Mouse (Mus musculus) heart, postnatal 14 days (tissue): Measurements from ENCODE around the gene Lpin2. TPM values are rescaled to one million over a fixed set of nuclear protein-coding genes. Genes with fewer than 3 reads are reported as not detected.

ENCODE experiments used
- DNase-seq, 2 experiments: peaks; one replicate each; pipeline ENCODE4 v3.0.0; 2021 to 2022
- intact Hi-C: fragments of 180-260 bp; cut with DNase I; formaldehyde crosslinking; loops from one replicate; pipeline ENCODE4 v1.15.1; 2025
- total RNA-seq, 2 experiments: library from RNA; stranded (reverse); gene quantifications; 2 replicates each; pipeline ENCODE4 v1.2.3; 2021

The Lpin2 gene
- total RNA-seq, 2 experiments from 2014 or later, result 11.0 to 11.4 TPM

DNA sequence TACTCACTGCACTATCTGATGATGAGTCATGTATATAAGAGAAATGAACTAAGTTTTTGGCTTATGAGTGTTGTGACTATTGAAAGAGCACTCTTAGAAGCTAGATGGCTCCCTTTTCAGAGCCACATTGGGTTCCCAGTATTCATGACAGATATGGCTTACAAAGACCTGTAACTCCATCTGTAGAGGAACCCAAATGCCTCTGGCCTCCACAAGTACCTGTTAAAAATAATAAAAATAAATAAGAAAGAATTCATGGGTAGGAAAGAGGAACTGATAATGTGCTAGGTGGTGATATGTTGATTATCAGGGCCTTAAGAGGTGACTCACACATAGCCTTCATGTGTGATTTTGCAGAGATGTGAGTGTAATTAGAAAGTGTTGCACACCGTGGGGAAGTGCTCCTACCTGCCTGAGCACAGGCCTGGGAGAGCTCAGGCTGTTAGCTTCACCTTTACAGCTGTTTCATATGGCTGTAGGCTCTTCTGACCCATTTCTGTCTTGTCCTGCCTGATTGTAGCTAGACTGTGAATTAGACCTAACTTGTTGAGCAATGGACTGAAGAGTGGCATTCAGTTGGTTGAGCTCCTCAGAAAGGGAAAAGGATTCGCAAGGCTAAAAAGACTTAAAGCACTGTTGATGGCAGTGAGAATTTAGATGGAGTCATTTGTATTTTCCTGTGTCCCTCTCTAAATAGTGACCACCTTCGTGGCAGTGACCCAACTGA is 12.7 kb downstream of the Lpin2 start:
- intact Hi-C loops, result loop anchor here (5.0 to 10.0 kb wide), 4 partner anchors 103 to 490 kb away; no protein-coding TSS in a partner anchor
- DNase-seq, result no peak

DNA sequence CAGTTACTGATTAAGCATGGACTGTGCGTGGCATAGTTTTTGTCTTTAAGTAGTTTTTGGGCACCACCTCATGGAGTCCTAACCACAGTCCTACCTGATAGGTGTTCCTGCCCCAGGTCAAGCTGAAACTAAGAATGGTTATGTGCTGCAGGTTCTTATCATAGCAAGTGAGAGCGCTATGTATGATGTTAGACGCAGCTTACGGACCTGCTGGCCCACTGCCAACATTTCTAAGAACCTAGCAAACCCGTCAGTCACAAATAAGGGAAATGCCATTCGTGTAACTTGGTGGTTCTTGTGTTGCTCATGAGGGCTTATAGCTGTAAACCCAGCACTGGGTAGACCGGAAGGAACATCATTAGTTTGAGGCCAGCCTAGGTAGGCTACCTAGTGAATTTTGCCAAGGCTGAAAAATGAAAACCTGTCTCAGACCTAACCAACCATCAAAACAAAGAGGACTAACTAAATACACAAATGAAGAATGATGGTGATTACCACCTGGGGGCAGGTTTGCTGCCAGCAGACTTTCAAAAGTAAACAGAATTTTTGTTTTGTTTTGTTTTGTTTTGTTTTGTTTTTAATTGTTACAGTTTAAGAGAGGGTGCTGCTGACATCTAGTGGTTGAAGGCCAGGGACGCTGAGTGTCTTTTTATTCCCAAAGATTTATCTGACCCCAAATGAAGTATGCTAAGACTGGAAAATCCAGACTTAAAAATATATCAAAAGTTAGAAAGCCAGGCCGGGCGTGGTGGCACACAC is 13.5 kb downstream of the Lpin2 start:
- intact Hi-C loops, result loop anchor here (1.0 to 10.0 kb wide), 5 partner anchors 104 to 491 kb away; no protein-coding TSS in a partner anchor
- peak; percentile 48 to 52 for DNase-seq

DNA sequence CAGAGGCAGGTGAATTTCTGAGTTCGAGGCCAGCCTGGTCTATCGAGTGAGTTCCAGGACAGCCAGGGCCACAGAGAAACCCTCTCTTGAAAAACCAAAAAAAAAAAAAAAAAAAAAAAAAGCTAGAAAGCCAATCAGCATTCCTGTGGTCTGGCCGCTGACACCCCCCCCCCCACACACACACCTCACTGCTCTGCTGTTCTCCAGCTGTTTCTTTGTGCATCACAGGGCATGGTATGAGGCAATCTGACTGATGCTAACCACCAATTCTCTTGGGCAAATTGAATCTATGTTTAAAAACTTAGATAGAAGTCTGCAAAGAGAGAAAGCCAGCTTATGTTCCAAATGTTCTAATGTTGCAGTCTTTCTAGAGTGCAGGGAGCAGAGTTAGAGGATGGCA is 14.1 kb downstream of the Lpin2 start:
- no peak for DNase-seq
- intact Hi-C loops, result loop anchor here (1.0 to 10.0 kb wide), 5 partner anchors 104 to 492 kb away; no protein-coding TSS in a partner anchor

DNA sequence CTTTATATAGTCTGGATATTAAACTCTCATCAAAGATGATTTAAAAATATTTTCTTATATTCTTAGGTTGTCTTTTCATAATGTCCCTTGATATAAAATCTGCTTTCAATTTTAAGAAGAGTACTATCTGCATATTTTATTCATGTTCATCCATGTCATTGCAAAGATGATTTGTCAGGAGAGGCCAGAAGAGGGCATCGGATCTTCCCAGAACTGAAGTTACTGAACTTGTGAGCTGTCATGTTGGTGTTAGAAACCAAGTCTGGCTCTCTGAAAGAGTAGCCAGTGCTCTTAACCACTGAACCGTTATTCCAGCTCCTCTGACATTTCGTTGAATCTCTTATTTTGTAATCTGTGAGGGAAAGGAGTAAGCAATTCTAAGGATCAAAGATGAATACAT is 17.0 kb downstream of the Lpin2 start:
- intact Hi-C loops, result loop anchor here (5.0 to 10.0 kb wide), 4 partner anchors 107 to 495 kb away; no protein-coding TSS in a partner anchor
- no peak for DNase-seq

DNA sequence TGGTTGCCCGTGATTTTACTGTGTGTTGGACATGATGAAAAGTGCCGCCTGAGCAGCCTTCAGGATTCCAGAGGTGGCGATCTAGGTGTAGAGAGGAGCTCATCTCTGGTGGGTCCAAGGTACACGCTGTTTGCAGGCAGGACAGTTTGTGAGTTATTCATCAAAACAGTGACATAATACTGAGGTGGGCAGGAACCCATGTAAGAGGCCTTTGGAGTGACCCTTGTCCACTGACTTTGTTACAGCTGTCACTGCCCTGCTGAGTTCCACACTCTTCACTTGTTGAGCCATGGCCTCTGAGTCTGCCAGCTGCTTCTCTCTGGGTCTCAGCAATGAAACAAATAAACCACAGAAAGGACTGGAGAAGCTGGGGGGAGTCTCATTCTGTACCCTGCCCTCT is 19.8 kb downstream of the Lpin2 start:
- intact Hi-C loops, result no loop called here

DNA sequence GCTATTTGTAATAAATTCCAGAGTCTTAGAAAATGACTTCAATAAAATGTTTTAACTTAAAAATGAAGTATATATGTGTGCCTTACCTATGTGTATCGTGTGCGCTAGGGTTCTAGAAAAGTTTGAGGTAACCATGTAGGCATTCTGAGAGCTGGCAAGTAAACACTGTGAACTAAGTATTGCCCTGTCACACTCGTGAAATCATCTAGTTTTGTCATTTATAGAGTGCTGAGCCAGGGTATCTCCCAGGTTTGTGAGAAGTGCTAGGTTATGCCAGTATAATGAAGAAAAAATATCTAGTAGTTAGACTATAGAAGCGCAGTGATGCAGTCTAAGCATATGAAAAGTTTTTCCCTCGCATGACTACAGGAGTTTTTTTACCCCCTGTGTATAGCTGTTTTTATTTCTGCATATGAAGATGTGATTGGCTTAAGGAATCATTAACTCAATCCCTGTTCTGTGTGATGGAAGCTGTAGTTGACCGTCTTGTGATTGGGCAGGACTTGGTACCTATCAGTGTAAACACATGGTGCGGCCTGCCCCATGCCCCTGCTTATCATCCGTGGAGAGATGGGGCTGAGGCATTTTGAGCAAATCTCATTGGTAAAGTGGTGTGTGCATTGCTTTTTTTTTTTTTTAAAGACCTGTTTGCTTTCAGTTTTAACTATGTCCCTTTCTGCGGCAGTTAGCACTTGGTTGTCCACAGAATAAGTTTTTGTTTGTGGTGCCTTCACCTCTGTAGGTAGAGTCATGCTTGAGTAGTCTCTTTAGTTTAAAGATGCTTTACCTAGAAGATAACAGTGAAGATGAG is 21.8 kb downstream of the Lpin2 start:
- intact Hi-C loops, result no loop called here

More for the DNA sequence above, 19.8 kb downstream of the Lpin2 start:
- DNase-seq, result no peak

DNA sequence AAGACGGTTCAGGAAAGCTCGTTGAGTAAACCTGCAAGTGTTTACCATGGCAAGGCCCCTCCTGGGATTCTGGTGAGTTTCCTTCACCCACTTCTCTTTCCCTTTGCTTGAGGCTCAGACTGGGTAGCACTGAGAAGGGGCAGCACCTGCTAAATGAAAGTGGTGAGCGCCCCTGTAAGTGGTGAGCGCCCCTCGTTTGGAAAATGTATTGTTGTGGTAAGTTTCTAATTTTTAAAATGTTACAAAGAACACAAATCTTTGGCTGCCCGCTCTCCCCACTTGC is 22.4 kb downstream of the Lpin2 start:
- intact Hi-C loops, result no loop called here
- no peak for DNase-seq

More for the DNA sequence above, 21.8 kb downstream of the Lpin2 start:
- no peak for DNase-seq

DNA sequence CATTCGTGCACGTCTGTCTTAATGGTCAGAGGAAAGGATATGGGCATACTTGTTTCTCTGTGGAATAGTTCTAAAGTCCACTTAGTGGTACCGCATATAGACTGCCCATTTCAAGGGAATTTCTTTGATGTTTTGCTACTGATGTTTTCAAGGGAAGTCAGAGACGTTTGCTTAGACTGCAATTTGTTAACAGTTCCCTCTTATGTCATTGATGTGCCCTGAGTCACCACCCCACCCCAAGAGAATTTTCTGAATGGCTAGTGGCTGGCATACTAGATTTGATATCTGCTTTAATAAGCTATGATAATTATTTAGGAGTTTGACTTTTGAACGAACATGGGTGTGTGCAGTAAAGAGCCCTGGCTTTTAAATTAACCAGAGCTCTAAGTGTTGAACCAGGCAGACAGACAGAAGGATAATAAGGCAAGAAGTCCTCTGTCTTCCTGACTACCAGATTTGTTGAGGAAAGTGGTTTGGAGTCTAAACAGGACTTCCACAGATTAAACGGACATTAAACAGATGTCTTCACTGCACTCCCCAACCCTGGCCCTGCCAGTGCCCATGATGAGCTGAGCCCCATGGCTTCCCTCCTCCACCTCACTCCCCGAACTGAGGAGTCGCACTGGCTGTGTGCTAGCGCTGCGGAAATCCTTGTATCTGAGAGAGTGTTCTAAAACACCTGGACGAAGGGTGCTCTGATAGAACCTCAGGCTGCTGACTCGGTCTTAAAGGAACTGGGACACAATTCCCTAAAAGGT is 24.0 kb downstream of the Lpin2 start:
- no peak for DNase-seq
- intact Hi-C loops, result no loop called here

DNA sequence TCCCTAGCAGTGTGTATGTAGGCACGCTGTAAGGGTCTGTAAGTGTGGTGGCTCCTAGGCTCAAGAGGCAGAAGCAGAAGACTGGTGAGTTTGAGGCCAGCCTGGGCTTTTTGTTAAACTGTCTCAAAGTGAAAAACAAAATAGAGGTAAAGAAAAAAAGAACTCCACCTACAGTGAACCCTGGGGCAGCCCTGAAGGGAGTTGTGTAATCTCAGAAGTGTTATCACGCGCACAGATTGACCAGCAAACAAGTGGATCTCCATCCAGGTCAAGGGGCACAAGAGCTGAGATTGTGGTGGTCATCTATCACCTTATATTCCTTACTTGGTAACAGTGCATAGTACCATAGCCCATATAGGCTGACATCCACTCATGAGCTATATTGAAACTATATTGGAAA is 24.9 kb downstream of the Lpin2 start:
- DNase-seq, result no peak
- intact Hi-C loops, result no loop called here

DNA sequence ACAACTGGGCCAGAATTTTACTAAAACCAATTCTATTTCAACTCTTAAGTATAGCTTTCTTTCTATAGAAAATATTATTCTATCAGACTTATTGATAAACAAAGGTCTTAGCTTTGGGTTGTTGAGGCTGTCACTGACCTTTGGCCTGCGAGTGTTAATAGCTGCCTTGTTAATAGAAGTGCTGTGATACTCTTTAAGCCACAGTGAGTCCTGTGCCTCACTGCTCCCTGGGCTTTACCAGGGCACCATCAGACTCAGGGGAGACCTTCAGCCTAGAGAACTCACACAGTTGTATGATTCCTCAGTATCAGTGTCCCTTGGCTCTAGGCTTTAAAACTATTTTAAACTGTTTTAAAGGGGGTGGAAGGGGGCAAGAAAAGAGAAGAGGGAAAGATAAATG is 26.0 kb downstream of the Lpin2 start:
- intact Hi-C loops, result no loop called here
- DNase-seq, result no peak

DNA sequence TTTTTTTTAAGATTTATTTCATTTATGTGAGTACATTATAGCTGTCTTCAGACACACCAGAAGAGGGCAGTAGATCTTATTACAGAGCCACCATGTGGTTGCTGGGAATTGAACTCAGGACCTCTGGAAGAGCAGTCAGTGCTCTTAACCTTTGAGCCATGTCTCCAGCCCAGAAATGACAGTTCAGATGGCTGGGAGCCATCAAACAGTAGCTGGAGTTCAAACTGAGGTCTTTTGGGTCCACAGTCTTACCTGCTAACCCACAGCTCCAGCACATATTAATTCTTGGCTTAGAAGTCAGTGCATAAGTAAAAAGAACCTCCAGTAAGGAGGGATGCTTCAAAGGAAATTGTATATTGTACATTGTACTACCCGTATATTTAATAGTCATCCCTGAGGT is 26.6 kb downstream of the Lpin2 start:
- DNase-seq, result no peak
- intact Hi-C loops, result no loop called here

DNA sequence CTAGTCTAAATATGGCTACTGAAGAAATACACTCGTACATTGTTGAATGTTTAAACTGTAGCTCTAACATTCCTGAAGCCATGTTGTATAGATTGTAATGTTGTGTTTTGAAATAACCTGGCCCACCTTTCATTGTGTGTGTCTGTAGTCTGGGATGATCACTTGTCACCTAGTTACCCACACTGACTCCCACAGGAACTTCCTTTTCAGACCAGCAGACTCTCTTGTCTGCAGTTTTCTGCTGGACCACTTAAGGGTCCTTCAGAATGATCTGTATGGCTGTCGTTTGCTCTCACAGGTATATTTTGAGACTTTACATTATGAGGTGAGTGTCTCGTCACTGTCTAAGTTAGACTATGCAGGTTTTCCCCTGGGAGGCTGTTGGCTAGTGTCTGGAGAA is 27.6 kb downstream of the Lpin2 start:
- no peak for DNase-seq
- intact Hi-C loops, result no loop called here

DNA sequence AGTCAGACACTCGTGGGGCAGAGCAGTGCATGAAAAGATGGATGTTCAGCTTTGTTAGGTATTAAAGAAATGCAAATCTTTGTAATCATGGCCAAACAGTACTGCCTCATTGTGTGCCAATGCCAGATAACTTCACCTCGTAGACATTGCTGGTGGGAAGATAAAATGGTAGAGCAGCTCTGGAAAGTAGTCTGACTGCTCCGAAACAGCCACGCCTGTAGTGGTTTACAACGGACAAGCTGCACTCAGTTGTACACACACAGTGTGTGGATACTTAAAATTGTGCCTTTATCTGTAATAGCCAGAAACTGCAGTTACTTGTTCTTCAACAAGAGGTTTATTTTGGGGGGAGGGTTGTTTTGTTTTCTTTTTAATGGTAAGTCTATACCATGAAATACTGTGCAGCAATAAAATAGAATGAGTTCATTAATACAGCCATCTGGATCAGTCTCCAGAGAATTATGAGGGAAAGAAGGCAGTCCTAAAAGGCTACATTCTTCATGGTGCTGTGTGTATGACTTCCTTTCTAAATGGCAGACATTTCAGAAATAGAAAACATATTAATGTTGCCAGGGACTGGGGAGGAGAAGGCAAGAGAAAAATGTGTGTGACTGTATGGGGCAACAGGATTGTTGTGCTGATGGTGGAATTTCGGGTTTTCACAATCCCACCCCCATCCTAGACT is 29.7 kb downstream of the Lpin2 start:
- intact Hi-C loops, result no loop called here
- DNase-seq, result no peak

DNA sequence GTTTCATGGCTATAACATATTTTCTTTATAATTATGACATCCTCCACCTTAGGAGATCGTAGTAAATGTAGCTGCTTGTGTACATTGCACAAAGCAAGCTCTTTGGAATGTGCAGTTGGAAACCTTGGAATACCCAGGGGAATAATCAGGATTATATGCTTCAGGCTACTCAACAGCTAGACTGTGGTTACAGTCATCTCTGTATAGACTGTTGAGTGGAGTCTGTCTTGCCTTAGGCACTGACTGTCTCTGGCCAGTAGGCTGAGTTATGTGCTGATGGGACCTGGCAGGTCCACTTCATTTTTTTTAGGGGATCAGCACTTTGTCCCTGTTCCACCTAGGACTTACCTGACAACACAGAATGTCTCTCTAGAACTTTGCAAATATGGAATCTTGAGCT is 31.3 kb downstream of the Lpin2 start:
- intact Hi-C loops, result no loop called here
- no peak for DNase-seq

DNA sequence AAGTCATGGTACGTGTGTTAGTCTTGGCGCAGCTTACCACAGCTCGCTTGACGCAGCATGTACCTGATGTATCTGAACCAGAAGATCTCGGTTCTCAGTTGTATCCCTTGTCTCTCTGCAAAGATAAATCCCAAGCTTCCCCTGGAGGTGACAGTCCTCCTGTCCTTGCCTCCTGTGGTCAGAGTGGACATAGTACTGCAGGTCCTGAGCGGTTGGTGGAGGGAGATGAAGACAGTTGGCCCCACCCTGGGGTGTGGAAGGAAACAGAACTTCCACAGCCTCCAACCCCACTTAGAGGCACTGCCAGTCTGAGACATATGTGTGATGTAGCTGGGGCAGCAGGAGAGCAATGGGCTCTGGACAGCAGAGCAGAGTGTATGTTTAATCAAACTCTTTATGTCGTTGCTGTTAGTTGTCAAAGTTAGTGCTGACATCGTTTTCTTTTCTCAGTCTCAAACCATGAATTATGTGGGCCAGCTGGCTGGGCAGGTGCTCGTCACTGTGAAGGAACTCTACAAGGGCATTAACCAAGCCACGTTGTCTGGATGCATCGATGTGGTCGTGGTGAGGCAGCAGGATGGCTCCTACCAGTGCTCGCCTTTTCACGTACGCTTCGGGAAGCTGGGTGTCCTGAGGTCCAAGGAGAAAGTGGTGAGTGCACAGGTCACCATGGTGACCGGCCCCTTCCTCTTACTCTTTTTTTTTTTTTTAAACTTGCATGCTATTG is 32.3 kb downstream of the Lpin2 start:
- intact Hi-C loops, result no loop called here
- DNase-seq, result no peak

DNA sequence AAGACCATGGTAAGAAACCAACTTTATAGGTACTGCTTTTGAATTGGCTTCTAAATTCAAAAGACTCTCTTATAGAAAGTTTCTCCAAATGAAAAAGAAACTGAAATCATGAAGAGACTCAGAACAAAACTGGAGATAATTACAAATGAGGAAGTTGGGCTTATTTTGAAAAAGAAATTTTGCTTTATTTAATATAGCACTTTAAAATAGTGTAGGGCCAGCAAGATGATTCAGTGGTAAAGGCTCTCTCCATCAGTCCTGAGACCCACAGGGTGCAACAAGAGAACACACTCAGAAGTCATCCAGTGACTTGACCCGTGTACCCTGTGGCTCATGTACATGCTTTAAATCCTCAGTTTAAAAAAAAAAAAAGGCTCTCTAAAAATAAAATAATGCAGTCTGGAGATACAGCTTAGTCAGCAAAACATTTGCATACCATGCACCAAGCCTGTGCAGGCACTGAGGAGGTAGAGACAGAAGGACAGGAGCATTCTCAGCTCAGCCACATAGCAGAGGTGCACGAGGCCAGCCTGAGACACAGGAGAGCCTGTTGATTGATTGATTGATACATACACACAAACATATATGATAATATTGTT is 33.0 kb downstream of the Lpin2 start:
- intact Hi-C loops, result no loop called here
- DNase-seq, result no peak

DNA sequence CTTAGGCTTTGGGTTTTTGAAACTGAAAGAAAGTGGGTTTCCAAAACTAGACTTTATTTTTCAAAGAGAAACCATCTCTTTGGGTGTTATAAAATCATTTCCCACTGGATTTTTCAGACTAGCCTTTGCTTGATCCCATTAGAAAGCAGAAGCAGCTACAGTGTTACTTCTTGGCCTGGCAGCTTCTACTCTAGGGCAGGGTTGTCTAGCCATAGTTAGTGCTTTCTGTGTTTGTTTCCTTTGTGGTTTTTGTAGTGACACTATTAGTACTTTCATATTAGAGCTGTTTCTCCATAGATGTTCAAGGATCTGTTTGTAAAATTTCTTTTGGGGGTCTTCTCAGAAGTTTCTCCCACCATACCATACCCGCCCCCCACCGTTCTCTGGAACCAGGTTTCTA is 33.9 kb downstream of the Lpin2 start:
- DNase-seq, result no peak
- intact Hi-C loops, result no loop called here

DNA sequence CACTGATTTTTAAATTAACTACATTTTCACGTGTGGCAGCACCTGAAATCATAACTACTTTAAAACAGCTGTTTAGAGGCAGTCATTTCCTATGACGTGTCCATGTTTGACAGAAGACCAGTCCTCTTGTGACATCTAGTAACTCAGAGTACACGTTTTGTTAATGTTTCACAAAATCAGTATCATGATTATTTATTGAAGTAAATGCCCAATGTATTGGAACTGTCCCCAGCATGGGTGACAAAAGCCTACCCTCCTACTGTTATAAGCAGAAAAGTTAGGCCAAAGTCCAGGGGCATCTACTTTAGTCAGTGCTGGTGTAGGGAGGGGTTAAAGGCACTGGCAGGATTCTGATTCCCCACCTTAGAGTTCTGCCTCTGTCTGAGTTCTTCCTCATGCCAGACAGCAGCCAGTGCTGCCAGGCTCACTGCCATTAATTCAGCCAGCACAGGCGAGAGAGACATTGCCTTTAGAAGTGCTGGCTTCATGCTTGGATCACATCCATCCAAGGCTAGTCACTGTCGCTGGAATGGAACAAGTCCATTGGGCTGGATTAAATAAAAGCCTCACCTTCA is 34.8 kb downstream of the Lpin2 start:
- intact Hi-C loops, result no loop called here
- no peak for DNase-seq

DNA sequence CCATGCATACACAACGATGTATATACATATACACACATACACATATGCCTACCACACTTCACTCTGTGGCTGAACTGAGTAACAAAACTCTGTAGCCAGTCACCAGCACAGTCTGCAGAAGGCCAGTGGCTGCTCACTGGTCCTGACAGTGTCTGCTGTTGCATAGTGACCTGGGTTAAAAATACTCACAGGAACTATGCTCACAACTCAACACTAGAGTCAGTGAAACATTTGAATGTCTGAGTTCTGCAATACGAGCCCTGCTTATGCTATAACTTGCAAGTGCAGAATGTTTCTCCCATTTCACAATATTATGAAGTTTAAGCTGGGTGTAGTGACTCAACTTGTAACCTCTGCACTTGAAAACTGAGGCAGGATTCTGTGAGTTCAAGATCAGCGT is 39.0 kb downstream of the Lpin2 start:
- intact Hi-C loops, result no loop called here
- DNase-seq, result no peak
